Mouse (Mus musculus) kidney, embryonic 14.5 days (tissue): Measurements from ENCODE around the gene Lypla2. TPM values are rescaled to one million over a fixed set of nuclear protein-coding genes. Genes with fewer than 3 reads are reported as not detected.
"Not testable (repeated sequence)": the region's sequence is repeated elsewhere in the genome, so short reads cannot be mapped to it uniquely, and the experiment has no call there.

Experiments
- ATAC-seq: fragments of 200-750 bp; cut with Nextera tagmentation; 2 replicates; pipeline ENCODE4 v1.8.0; 2017; ENCODE audit warnings: moderate number of reproducible peaks, mild to moderate bottlenecking, moderate TSS enrichment, moderate library complexity; ENCODE audit not compliant: low FRiP score, low TSS enrichment
- H3K27ac ChIP-seq: fragments of 300-500 bp; sonication (generic); 2 replicates; pipeline ENCODE4 v1.5.1; 2014; ENCODE audit warnings: low read depth, mild to moderate bottlenecking, low read length, moderate library complexity, mixed read lengths
- H3K27me3 ChIP-seq: fragments of 300-500 bp; sonication (generic); 2 replicates; pipeline ENCODE4 v1.6.1; 2014; ENCODE audit warnings: mild to moderate bottlenecking, low read length; ENCODE audit not compliant: control insufficient read depth, insufficient read depth
- H3K36me3 ChIP-seq: fragments of 300-500 bp; sonication (generic); 2 replicates; pipeline ENCODE4 v1.6.1; 2014; ENCODE audit warnings: low read length, mixed read lengths; ENCODE audit not compliant: control insufficient read depth, insufficient read depth
- H3K4me1 ChIP-seq: fragments of 300-500 bp; sonication (generic); 2 replicates; pipeline ENCODE4 v1.6.1; 2014; ENCODE audit warnings: low read length, mixed read lengths; ENCODE audit not compliant: control insufficient read depth, insufficient read depth
- H3K4me2 ChIP-seq: fragments of 300-500 bp; sonication (generic); replicated peaks from 2 replicates; pipeline ENCODE4 v1.6.1; 2014; ENCODE audit warnings: low read depth, mild to moderate bottlenecking, low read length
- H3K4me3 ChIP-seq: fragments of 300-500 bp; sonication (generic); 2 replicates; pipeline ENCODE4 v1.5.1; 2014; ENCODE audit warnings: mild to moderate bottlenecking, low read length
- H3K9ac ChIP-seq: fragments of 300-500 bp; sonication (generic); 2 replicates; pipeline ENCODE4 v1.6.1; 2014; ENCODE audit warnings: low read depth, mild to moderate bottlenecking, low read length, moderate library complexity
- H3K9me3 ChIP-seq: fragments of 300-500 bp; sonication (generic); 2 replicates; pipeline ENCODE4 v1.6.1; 2016; ENCODE audit warnings: low read length; ENCODE audit not compliant: control insufficient read depth
- WGBS: fragments of 180-500 bp; shearing (Covaris S2); extraction: QIAGEN DNeasy Blood & Tissue Kit; methylation state at CpG from one replicate; pipeline ENCODE4 v1.1.7; 2014; 5-methylcytosine and 5-hydroxymethylcytosine counted together
- polyA plus RNA-seq: library from polyadenylated mRNA; unstranded; fragments of >200 nt; fragmentation: Nextera tagmentation; extraction: Ambion mirVana; gene quantifications from 2 replicates; pipeline ENCODE4 v1.2.1, GENCODE M21; 2014

Lypla2 gene
- polyA plus RNA-seq, 1 experiment from 2014 or later = 133 TPM

DNA sequence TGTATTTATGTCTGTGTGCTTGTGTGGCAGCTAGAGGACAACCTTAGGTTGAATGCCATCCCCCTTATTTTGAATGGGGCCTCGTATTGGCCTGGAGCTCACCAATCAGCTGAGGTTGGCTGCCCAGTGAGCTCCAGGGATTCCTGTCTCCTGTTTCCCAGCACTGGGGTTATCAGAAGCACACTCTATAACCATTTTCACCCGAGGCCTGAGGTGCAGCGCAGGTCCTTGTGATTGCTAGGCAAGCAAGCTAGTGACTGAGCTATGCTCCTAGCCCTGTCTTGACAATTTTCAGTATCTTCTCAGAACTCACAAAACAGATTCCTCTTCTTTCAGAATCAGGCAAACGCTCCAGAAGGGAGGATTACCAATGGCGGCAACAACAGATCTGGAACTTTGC lies 12.1 kb upstream of the Lypla2 start:
- no peak overlapping the region for H3K27ac ChIP-seq
- peaks cover 9% of the 10 kb centered on the region for H3K4me1 ChIP-seq
- 85% methylated on average over 5 of the region's 5 CpGs for WGBS
- no peak for ATAC-seq
- no peaks in the 10 kb centered on the region for H3K27me3 ChIP-seq
- H3K36me3 ChIP-seq = peaks cover 19% of the 10 kb centered on the region; the same call in 1 of the 2 replicates
- H3K4me3 ChIP-seq = no peak overlapping the region
- H3K4me2 ChIP-seq = no peak overlapping the region
- no peak overlapping the region for H3K9ac ChIP-seq
- H3K9me3 ChIP-seq = no peaks in the 10 kb centered on the region

DNA sequence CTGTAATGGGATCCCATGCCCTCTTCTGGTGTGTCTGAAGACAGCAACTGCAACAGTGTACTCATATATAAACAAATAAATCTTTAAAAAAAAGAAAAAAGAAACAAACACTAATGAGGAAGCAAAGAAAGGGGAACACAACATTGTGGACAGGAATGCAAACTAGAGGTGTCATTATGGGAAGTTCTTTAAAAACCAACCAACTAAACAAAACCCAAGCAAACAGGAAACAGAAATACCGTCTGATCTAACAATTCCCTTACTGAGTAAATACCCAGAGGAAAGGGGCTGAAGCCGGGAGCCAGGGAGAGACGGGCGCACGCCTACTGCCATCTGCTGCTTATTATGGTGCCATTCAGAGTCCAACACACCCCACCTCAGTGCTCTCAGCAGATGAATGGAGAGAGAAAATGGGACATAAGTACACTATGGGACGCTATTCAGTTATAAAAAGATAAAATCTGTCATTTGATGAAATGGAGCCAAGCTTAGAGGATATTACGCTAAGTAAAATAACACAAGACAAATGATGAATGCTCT lies 9.2 kb upstream of the Lypla2 start:
- peaks cover 36% of the 10 kb centered on the region for H3K36me3 ChIP-seq
- ATAC-seq = no peak
- 85% methylated on average over 7 of the region's 7 CpGs for WGBS

DNA sequence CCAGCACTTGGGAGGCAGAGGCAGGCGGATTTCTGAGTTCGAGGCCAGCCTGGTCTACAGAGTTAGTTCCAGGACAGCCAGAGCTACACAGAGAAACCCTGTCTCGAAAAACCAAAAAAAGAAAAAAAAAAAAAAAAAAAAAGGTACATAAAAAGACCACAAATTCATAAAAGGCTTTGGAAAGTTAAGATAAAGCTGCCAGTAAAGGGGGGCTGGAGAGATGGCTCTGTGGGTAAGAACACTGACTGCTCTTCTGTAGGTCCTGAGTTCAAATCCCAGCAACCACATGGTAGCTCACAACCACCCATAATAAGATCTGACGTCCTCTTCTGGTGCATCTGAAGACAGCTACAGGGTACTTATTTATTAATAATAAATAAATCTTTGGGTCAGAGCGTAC lies 7.8 kb upstream of the Lypla2 start:
- peaks cover 48% of the 10 kb centered on the region for H3K36me3 ChIP-seq
- H3K27me3 ChIP-seq, H3K4me3 ChIP-seq, H3K4me2 ChIP-seq, H3K4me1 ChIP-seq, H3K27ac ChIP-seq, H3K9me3 ChIP-seq, ATAC-seq, H3K9ac ChIP-seq: not testable (repeated sequence)
- 90% methylated on average over 5 of the region's 5 CpGs for WGBS

More for the DNA sequence above, 9.2 kb upstream of the Lypla2 start:
- H3K4me2 ChIP-seq = no peak overlapping the region
- no peaks in the 10 kb centered on the region for H3K9me3 ChIP-seq
- no peak overlapping the region for H3K4me3 ChIP-seq
- no peak overlapping the region for H3K9ac ChIP-seq
- peaks cover 9% of the 10 kb centered on the region for H3K4me1 ChIP-seq
- H3K27ac ChIP-seq = no peak overlapping the region
- H3K27me3 ChIP-seq = no peaks in the 10 kb centered on the region

DNA sequence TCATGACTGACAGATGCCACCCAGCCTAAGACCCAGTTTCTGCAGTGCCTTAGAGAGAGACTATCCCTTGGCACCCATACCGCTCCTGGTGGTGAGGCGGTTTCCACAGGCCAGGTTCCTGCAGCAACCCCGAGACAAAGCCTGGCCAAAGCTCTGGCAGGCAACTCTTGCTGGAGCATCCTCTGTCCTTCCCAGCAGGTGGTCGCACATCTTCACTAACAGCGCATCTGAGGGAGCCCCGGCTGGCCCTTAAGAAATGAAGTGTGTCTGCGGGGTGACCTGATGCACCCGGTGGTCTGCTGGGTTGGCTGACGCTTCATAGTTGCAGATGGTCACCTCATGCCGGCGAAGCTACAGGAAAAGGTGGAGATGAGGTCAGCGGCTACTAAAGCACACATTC lies 3.7 kb upstream of the Lypla2 start:
- peaks cover 12% of the 10 kb centered on the region; the same call in 1 of the 2 replicates for H3K4me1 ChIP-seq
- no peaks in the 10 kb centered on the region for H3K27me3 ChIP-seq
- H3K4me3 ChIP-seq = no peak overlapping the region
- no peak overlapping the region for H3K27ac ChIP-seq
- H3K4me2 ChIP-seq = no peak overlapping the region
- peaks cover 38% of the 10 kb centered on the region for H3K36me3 ChIP-seq
- no peaks in the 10 kb centered on the region for H3K9me3 ChIP-seq
- H3K9ac ChIP-seq = no peak overlapping the region
- ATAC-seq = no peak
- WGBS = 92% methylated on average over 12 of the region's 12 CpGs

DNA sequence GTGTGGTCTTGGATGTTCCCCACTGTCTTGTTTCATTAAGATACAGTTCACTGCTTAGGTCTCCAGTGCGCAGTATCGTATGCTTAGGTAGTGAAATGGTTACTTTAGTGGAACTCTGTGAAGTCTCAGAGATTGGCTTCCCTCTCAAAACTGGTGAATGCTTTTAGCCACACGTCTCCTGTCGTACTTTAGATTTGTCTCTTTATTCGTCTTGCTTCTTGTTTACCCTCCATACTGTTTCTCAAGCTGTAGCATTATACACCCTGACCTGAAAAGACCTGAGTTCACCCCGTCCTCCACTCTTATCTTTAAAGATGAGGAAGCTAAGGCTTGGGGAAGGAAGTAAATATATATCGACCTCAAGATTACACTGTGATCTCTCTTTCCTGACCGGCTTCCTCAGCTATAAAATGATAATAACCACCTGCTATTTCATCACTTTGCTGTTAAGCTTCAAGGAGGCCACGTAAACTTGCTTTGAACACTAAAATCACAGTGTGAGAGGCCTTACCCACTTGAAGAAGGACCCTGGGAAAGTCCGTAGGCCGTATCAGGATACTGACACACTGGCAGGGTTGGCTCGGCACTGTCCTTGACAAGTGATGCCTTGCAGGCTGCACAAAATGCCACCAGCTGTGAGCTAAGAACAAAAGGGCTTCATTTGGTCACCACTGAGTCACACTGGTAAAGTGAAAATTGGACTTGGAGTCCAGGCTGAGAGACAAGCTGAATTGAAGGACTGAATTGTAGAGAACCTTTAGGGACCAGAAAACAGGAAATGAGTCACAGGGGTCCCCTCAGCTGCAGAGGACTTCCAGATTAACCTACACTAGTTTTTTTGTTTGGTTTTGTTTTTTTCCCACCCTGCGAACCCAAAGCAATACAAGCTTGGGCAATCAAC lies 735 bp upstream of the Lypla2 start:
- ATAC-seq = no peak
- no peak overlapping the region; the same call in 1 of the 2 replicates for H3K27ac ChIP-seq
- no peaks in the 10 kb centered on the region for H3K9me3 ChIP-seq
- peaks cover 18% of the 10 kb centered on the region; the same call in 1 of the 2 replicates for H3K4me1 ChIP-seq
- H3K27me3 ChIP-seq = no peaks in the 10 kb centered on the region
- peaks cover 52% of the 10 kb centered on the region for H3K36me3 ChIP-seq
- H3K9ac ChIP-seq = peak overlapping the region; percentile 87; the same call in 1 of the 2 replicates
- 66% methylated on average over 13 of the region's 13 CpGs for whole genome bisulfite sequencing
- peak overlapping the region; percentile 88 for H3K4me3 ChIP-seq
- H3K4me2 ChIP-seq = peak overlapping the region; percentile 87

DNA sequence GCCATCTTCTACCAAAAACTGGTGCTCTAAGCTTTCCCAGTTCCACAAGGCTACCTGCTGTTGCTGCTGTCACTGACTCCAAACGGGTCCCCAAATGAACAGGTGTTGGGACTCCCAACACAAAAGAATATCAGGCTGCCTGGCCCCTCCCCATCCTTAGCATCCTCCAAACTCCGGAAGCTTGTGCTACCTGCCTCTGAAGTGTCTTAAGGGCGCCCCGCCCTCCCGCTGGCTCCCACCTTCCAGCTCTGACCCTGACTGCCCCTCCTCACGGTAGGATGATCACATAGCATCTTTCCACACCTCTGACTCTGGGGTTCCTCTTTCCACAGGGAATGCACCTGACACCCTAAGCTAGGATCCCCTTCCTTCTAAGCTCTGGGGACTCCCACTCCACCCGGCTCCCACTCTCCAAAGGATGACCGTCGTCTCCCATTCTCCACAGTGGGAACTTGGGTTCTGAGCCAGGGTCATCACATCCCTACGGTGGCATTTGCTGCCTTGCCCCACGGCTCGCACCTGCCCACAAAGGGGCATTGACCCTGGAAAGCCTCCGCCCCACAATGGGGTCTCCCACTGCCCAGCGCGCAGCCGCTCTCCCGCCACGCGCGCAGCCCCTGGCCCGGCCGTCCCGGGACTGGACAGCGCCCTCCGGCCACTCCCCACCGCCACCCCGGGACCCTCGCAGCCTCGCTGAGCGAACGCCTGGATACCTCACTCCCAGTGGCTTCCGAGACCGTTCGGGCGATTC lies 446 bp downstream of the Lypla2 start:
- peak overlapping the region; percentile 52; the same call in 1 of the 2 replicates for H3K27ac ChIP-seq
- H3K36me3 ChIP-seq = peaks cover 61% of the 10 kb centered on the region
- under 1% methylated on average over 35 of the region's 35 CpGs for WGBS

DNA sequence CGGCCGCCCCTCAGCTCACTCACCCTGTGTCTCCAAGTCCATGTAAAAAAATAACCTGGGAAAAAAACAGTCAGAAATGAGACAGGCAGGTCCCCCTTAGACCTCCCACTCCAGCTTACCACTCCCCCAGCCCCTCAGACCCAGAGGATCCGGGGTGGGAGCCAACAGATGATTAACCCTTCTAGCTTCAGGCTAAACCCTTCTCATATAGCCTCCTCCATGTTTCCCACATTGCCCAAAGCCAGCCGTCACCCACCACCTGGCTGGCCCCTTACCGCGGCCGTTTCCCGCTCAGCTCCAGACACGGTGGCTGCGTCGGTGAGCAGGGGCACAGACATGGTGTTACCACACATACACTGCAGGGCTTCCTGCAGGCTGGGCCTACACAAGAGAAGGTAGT lies 1.8 kb downstream of the Lypla2 start:
- Histone ChIP-seq H3K9ac (no peak overlapping the region), H3K4me2 (no peak overlapping the region), H3K27me3 (no peaks in the 10 kb centered on the region), H3K36me3 (peaks cover 58% of the 10 kb centered on the region), H3K4me3 (no peak overlapping the region), H3K27ac (no peak overlapping the region), H3K9me3 (no peaks in the 10 kb centered on the region), H3K4me1 (peaks cover 18% of the 10 kb centered on the region; the same call in 1 of the 2 replicates)
- ATAC-seq = no peak
- 82% methylated on average over 11 of the region's 11 CpGs for WGBS

More for the DNA sequence above, 446 bp downstream of the Lypla2 start:
- Histone ChIP-seq H3K9ac (peak overlapping the region; percentile 87), H3K9me3 (no peaks in the 10 kb centered on the region), H3K4me2 (peak overlapping the region; percentile 87), H3K4me3 (peak overlapping the region; percentile 88), H3K27me3 (no peaks in the 10 kb centered on the region), H3K4me1 (peaks cover 18% of the 10 kb centered on the region; the same call in 1 of the 2 replicates)
- peak; percentile 68 for ATAC-seq

DNA sequence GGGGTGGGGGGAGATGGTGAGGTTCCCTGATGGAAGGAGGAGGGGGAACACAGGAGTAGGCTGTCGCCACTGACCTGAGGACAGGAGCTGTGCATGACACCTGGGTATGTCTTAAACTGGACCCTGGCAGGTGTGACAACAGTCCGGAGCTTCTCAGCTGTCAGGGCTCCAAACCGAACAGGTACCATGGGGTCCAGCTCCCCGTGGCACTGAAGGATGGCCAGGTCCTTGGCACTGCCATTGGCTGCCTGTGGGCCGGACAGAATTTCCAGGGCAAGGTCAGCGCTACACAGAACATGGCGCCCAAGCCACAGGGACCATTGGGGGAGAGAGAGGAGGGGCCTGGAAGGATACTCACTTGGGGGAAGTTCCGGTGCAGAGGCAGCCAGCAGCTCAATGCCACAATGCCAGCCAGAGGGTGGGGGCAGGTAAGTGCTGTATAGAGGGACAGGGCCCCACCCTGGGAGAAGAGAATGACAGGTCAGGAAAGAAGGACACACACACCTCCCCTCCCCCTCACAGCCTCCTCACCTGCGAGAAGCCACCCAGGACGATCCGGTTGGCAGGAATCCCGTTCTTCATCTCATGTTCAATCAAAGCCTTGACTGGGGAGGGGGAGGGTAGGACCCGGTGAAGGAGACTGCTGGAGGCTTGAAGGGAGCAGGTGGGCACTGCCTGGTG lies 3.2 kb downstream of the Lypla2 start:
- ATAC-seq = no peak
- WGBS = 91% methylated on average over 13 of the region's 13 CpGs
- Histone ChIP-seq H3K9ac (no peak overlapping the region), H3K27ac (no peak overlapping the region), H3K4me2 (no peak overlapping the region), H3K4me3 (no peak overlapping the region), H3K9me3 (no peaks in the 10 kb centered on the region), H3K4me1 (peaks cover 26% of the 10 kb centered on the region), H3K36me3 (peaks cover 47% of the 10 kb centered on the region), H3K27me3 (no peaks in the 10 kb centered on the region)
